Mouse (Mus musculus) testis, adult 2 months (tissue): ENCODE results near the gene Tns1.

Experiments
- CTCF ChIP-seq: fragments of 200-500 bp; IDR thresholded peaks from 2 replicates; pipeline ENCODE4 v1.5.1; 2012; ENCODE audit warnings: low read depth, mild to moderate bottlenecking, inconsistent platforms, low read length, moderate library complexity; ENCODE audit not compliant: control insufficient read depth, insufficient read depth, insufficient replicate concordance
- POLR2A ChIP-seq: fragments of 200-500 bp; IDR thresholded peaks from 2 replicates; pipeline ENCODE4 v1.6.1; 2012; ENCODE audit warnings: low read depth, mild to moderate bottlenecking, inconsistent platforms, low read length, moderate library complexity; ENCODE audit not compliant: control insufficient read depth

- no peak for TF ChIP-seq CTCF
- TF ChIP-seq POLR2A = no peak
Observed at GRCm38 (mm10) chr1:74107931-74108618, 16.2 kb downstream of the Tns1 start.
